Mouse (Mus musculus) left cerebral cortex, postnatal 14 days (tissue): ENCODE data around the gene Serp2. TPM values are rescaled to one million over a fixed set of nuclear protein-coding genes. Genes with fewer than 3 reads are reported as not detected.

Experiments
- DNase-seq, 2 experiments: peaks; one replicate each; pipeline ENCODE4 v3.0.0; 2021 to 2022; ENCODE audit warnings: low spot score in 2 of 2, mixed read lengths in 1 of 2
- intact Hi-C: fragments of 180-260 bp; cut with DNase I; formaldehyde crosslinking; loops from one replicate; pipeline ENCODE4 v1.15.1; 2025
- long read RNA-seq, 2 experiments: library from polyadenylated mRNA; stranded (forward); transcript quantifications; one replicate each; pipeline ENCODE4 v2.0.0; 2021
- total RNA-seq, 2 experiments: library from RNA; stranded (reverse); gene quantifications; 2 replicates each; pipeline ENCODE4 v1.2.3; 2021

The Serp2 gene
- total RNA-seq = 100 to 1,000 TPM; 161 to 172 TPM
- long read RNA-seq, experiment 1, transcript Serp2-204 (2 exons, 705 nt) = minor isoform, 12 of 130 reads
- long read RNA-seq, experiment 1, transcript Serp2-201 (3 exons, 748 nt) = major isoform, 101 of 130 reads
- long read RNA-seq, experiment 1, partial matches to known transcripts = 2 of 130 reads
- long read RNA-seq, experiment 1, other reads (novel, unspliced or antisense) = 15 of 130 reads
- long read RNA-seq, experiment 2, transcript Serp2-204 (2 exons, 705 nt) = minor isoform, 15 of 141 reads
- long read RNA-seq, experiment 2, transcript Serp2-201 (3 exons, 748 nt) = major isoform, 112 of 141 reads
- long read RNA-seq, experiment 2, partial matches to known transcripts = 6 of 141 reads
- long read RNA-seq, experiment 2, other reads (novel, unspliced or antisense) = 8 of 141 reads

DNA sequence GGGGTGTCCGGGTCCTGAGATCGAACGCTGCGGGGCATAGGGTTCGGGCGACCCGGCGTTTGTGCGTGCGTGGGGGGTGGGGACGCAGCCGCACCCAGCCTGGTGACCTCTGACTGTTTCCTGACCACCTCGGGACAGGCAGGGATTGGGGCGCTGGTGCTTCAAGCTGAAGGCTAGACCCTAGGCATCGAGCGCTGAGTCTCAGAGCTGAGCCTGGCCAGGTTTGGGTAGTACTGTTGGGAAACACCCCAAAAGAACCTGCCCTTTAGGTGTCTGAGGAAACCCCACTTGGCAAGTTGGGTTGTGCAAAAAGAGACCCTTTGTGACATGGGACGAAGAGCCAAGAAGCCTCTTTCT is at the start of gene Serp2:
Gene Serp2 (minus strand): TSS at position 38 of the 357 bp plus-strand sequence.
- DNase-seq = no peak
- intact Hi-C loops = loop anchor here (2.0 to 5.0 kb wide), 2 partner anchors 52 to 70 kb away; no protein-coding TSS in a partner anchor

- DNase-seq = peak in 1 of 2 experiments; percentile 30
- intact Hi-C loops = no loop called here
Observed at GRCm38 (mm10) chr14:76605931-76606534, 49.3 kb upstream of the Serp2 start.

DNA sequence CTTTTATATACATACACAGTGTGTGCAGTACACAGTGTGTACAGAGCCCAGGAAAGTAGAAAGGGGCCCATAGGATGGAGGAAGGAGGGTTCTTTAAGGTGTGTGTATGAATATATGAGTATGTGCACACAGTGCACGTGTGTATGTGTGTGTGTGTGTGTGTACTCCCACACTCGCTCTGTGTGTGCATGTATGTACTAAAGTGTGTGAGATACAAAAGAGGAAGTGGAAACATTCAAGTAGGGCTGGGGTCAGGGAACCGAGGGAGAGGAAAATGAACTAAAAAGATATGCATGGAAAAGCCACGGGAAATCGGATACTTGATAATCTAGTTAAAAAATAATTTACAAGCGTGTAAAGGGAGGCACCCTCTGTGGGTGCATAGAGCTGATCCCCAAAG is 47.3 kb upstream of the Serp2 start:
- no peak for DNase-seq
- intact Hi-C loops = no loop called here

- intact Hi-C loops = no loop called here
- no peak for DNase-seq
Observed at GRCm38 (mm10) chr14:76601654-76602053, 45.0 kb upstream of the Serp2 start.

- intact Hi-C loops = no loop called here
- DNase-seq = no peak
Observed at GRCm38 (mm10) chr14:76600391-76600790, 43.7 kb upstream of the Serp2 start.

- no peak for DNase-seq
- intact Hi-C loops = no loop called here
Observed at GRCm38 (mm10) chr14:76599706-76600105, 43.0 kb upstream of the Serp2 start.

DNA sequence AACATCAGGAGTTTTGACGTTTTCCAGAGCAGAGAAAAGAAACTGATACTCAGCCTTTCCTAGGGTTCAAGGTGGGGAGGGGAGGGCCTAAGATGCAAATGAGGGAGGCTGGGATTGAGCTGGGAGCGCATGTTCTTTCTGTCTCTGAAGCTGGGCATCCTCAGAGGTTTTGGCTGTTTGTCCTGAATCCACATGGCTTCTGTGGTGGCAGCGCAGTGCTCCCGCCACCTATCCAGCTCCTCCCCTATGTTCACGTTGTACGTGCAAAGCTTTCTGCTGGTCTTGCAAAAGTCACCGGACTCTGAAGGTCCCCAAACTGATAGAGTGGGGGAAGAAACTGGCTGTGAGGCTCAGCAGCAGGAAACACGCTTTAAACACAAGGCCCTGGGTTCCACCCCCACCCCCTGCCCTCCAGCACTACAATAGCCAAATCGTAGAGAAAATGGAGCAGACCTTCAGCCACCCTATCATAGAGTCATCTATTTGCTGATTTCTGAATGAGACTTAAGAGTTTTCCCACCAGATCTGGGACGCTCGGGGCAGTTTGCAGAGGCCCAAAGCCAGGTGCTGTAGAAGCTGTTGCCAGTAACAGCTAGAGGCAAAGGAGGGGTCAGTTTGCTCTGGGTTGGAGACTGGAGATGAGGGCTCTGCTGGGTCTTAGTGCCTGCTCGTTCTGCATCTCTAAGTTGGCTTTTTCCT is 42.0 kb upstream of the Serp2 start:
- intact Hi-C loops = no loop called here
- DNase-seq = peak; percentile 39

DNA sequence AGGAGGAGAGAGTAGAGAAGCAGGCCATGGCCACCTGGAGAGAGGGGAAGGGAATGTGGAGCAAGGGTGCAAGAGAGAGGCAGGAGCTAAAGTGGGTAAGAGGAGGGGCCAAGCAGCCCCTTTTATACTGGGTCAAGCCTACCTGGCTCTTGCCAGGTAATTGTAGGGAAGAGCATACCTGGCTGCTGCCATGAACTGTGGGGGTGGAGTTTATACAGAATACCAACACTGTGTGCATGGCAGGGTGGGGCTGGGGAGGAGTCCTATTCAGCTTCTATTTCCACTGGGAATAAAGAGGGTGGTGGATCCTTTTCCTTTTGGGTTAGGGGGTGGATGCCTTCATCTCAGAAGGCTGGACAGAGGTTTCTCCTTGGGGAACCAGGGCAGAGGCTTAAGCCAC is 41.1 kb upstream of the Serp2 start:
- no peak for DNase-seq
- intact Hi-C loops = no loop called here

- intact Hi-C loops = no loop called here
- no peak for DNase-seq
Observed at GRCm38 (mm10) chr14:76595048-76595859, 38.6 kb upstream of the Serp2 start.

- intact Hi-C loops = no loop called here
- no peak for DNase-seq
Observed at GRCm38 (mm10) chr14:76594351-76594885, 37.7 kb upstream of the Serp2 start.

DNA sequence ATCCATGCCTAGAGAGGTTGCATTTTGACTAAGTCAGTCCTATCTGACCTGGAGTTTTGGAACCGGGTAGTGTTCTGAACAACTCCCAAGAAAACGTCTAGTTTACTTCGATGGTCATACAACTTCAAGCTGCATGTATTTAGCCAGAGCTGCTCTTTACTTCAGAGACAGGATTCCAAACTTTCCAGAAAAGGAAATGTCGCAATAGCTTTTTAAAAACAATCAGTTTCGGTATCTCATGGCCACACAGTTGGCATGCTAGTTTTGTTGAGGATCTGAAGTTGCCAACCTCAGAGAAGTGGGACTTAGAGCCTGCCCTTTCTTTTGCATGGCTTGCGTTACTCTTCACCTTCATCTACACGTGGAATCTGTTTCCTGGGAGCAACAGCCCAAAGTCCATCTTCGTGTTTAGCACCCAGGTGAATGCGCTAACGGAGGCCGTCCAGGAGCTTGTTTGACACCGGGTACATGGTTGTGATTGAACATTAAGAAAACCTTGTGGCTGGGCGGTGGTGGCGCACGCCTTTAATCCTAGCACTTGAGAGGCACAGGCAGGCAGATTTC is 37.0 kb upstream of the Serp2 start:
- intact Hi-C loops = no loop called here
- no peak for DNase-seq

DNA sequence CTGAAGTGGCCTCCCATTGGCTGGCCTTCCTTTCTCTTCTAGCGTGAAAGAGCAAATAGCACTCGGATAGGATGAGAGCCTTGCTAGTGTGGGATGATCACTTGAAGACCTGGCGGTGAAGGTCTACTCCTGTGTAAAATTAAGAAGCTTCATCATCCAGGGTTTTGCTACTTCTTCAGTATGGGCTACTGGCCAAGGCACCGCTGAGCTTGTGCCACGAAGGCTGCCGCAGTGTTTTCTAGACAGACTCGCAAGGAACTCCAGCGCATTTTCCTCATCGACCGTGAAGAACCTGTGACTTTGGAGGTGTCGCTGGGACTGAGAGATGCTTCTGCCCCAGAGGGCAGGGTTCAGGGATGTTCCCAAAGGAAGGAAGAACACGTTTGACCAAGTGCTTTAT is 36.0 kb upstream of the Serp2 start:
- intact Hi-C loops = no loop called here
- DNase-seq = no peak

- DNase-seq = no peak
- intact Hi-C loops = no loop called here
Observed at GRCm38 (mm10) chr14:76592090-76592489, 35.4 kb upstream of the Serp2 start.

- intact Hi-C loops = no loop called here
- no peak for DNase-seq
Observed at GRCm38 (mm10) chr14:76590134-76590533, 33.4 kb upstream of the Serp2 start.

GRCm38 (mm10) chr14:76589671-76590070 is 33.0 kb upstream of the Serp2 start:
- intact Hi-C loops = no loop called here
- DNase-seq = no peak

DNA sequence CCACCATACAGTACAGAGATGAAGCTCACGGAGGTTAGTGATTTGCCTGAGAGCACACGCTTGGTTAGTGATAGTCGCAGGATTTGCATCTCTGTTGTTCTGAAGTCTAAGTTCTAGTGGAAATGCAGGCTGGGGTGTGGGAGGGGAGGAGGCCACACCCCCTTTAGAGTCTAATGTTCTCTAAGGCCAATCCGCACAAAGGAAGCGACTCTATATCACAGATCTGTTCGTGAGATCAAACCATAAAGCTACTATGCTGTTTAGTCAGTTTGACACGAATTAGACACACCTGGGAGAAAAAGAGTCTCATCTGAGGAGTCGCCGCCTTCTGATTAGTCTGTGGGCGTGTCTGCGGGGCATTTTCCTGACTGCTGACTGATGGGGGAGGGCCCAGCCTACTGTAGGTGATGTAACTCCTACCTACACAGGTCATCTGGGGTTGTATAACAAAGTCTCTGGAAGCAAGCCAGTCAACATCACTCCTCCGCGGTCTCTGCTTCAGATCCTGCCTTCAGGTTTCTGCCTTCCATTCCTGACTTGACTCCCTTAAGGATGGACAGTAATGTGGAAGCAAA is 29.2 kb upstream of the Serp2 start:
- intact Hi-C loops = no loop called here
- DNase-seq = no peak

GRCm38 (mm10) chr14:76583985-76584384 is 27.3 kb upstream of the Serp2 start:
- DNase-seq = no peak
- intact Hi-C loops = no loop called here

GRCm38 (mm10) chr14:76581974-76582922 is 25.6 kb upstream of the Serp2 start:
- intact Hi-C loops = no loop called here

More at GRCm38 (mm10) chr14:76581974-76582922, 25.6 kb upstream of the Serp2 start:
- DNase-seq = no peak
